Mouse (Mus musculus): ENCODE measurements around the gene Col15a1.

The Col15a1 gene

GRCm38 (mm10) chr4:47332812-47333343, 124.9 kb downstream of the Col15a1 start:
- ATAC-seq (ENCODE audit: insufficient number of reproducible peaks, low FRiP score, low TSS enrichment), result no peak

DNA sequence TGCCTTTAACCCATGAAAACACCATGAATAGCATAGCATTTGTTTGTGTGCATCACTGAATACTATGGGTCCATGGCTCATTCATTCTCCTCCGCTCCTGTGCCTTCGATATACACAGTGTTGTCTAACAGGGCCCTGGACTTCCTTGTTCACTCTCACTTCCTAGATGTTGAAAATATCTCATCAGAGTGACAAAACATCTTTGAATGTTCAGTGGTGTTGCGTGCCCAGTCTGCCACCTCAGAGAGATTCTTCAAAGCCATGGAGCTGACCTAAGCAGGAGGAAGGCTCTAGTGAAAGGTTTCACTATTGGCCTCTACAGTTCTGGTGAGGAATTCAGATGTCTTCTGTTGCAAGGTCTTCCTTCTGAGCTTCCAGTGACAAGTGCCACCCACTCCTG, 125.6 kb downstream of the Col15a1 start:
- ATAC-seq (ENCODE audit: insufficient number of reproducible peaks, low FRiP score, low TSS enrichment), result no peak

DNA sequence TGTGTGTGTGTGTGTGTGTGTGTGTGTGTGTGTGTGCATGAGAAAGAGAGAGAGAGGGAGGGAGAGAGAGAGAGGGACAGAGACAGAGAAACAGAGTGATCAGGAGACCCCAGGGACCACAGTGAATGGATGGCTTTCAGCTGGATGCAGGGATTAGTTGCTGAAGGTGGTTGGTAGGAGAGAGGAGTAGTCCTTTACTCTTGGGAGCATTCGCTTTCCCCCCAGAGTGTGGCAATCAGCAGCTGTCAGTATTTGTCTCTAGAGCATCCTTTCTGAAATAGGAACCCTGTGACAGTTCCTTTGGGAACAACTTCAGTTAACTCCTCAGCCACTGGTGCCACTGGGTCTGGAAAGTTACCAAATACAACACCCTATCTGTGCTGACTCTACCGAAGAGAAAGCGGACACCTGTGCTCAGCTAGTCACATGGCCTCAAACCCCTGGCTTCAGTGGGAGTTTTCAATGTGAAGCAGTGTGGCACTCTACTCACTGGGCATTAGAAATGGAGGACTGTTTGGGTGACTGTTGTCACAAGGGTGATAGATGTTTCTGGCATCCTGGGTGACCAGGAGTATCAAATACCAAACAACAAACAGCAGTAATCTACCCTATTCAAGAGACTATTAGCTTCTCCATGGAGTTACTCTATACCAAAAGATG, 129.1 kb downstream of the Col15a1 start:
- no peak for ATAC-seq (ENCODE audit: insufficient number of reproducible peaks, low FRiP score, low TSS enrichment)

DNA sequence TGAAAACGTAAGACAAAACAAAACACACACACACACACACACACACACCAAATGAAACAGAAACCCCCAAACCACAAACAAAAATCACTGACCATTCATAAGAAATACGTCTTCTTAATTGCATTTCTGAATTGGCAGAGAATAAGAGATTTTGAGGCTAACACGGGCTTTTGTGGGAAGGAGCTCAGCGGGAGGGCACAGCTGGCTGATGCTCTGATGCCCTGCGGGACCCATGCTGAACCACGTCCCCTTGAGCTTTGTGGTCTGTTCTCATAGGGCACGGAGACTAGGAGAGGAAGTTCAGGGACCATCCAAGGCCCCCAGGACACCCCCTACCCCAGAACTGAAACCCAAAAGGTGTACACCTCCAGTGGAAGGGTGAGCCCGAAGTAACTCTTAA, 134.7 kb downstream of the Col15a1 start:
- ATAC-seq (ENCODE audit: insufficient number of reproducible peaks, low FRiP score, low TSS enrichment), result no peak

GRCm38 (mm10) chr4:47347022-47347421, 139.1 kb downstream of the Col15a1 start:
- ATAC-seq (ENCODE audit: insufficient number of reproducible peaks, low FRiP score, low TSS enrichment), result no peak

GRCm38 (mm10) chr4:47349759-47350158, 141.8 kb downstream of the Col15a1 start:
- ATAC-seq (ENCODE audit: insufficient number of reproducible peaks, low FRiP score, low TSS enrichment), result no peak

GRCm38 (mm10) chr4:47351386-47352049, 143.6 kb downstream of the Col15a1 start:
- no peak; the same call in 1 of the 2 replicates for ATAC-seq (ENCODE audit: insufficient number of reproducible peaks, low FRiP score, low TSS enrichment)

DNA sequence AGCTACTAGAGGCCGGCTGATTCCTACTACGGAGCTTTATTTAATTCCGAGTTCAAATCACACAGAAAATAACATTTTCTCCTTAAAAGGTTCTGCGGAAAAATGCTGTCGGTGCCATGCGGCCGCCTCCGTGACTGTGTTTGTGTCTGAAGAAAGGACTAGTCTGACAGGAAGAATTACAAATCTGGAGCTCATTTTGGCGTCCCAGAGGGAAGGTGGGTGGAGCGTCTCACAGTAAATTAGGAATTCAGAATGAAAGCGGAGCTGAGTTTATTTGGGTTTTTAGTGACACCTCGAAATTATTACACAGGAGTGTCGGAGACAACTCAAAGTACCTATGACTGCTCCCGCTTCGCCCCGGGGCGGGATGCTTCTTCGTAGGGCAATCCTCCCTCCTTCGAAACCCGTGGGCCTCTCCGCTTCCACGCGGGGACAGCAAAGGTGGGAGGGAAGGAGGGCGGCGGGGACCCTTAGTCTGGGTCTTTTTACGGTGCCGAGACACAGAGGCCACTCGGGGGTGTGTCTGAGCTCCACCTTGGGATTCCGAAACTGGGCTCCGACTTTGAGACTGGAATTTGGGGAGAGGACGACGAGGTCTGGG, 144.2 kb downstream of the Col15a1 start:
- 0 out of 2 replicates have a peak, but pooled peaks have one; percentile 4 for ATAC-seq (ENCODE audit: insufficient number of reproducible peaks, low FRiP score, low TSS enrichment)

DNA sequence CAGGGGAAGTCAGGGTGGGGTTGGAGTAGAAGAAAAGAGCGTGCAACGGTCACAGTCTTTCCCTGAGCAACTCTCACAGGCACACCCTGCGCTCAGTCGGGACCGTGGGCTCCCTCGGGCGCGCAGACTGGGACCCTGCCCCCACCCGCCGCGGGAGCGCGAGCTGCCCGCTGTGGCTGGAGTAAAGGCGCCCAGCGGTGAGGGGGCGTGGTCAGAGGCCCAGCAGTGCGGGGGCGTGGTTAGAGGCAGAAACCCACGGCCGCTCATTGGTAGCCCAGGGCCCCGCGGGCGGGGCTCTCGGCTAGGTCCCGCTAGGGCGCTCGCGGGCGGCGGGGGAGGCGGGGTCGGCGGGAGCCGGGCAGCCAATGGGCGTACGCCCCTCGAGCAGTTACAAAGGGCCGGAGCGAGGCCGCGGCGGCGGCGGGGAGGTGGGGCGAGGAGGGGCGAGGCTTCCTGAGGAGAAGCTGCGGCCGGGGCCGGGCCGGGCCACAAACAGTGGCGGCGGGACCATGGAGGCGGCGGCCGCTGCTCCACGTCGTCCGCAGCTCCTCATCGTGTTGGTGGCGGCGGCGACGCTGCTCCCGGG, 144.9 kb downstream of the Col15a1 start, which contains the start of gene Tgfbr1:
TSS of gene Tgfbr1 (plus strand) at position 420 of the 586 bp plus-strand sequence.
- peak; percentile 77 for ATAC-seq (ENCODE audit: insufficient number of reproducible peaks, low FRiP score, low TSS enrichment)

- ATAC-seq (ENCODE audit: insufficient number of reproducible peaks, low FRiP score, low TSS enrichment), result peak; percentile 31; the same call in 1 of the 2 replicates
Measured at GRCm38 (mm10) chr4:47353416-47354111, 145.6 kb downstream of the Col15a1 start.

- ATAC-seq (ENCODE audit: insufficient number of reproducible peaks, low FRiP score, low TSS enrichment), result no peak
Measured at GRCm38 (mm10) chr4:47354304-47354703, 146.3 kb downstream of the Col15a1 start.

DNA sequence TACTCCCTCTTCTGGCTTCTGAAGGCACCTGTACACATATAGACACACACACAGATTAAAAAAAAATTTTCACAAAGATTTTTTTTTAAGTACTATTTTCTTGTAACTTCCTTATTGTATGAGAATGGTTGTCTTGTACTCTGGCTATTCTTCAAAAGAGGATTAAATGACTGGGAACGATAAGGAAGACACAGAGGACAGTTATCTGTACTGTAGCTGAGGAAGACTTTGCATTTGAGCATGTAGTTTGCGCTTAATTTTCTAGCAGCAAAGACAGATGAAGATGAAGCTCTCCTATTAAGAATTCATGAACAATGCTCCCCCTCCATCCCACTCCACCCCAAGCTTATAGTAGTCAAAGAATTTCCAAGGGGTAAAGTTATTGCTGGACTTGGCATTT, 154.7 kb downstream of the Col15a1 start:
- ATAC-seq (ENCODE audit: insufficient number of reproducible peaks, low FRiP score, low TSS enrichment), result no peak

Data from cerebellum, adult (tissue).